Mouse (Mus musculus) small intestine, adult 2 months (tissue): ENCODE measurements around the gene Nadk.

ENCODE experiments used
- CTCF ChIP-seq: fragments of 200-500 bp; IDR thresholded peaks from 2 replicates; pipeline ENCODE4 v1.5.1; 2012; ENCODE audit warnings: low read depth, mild to moderate bottlenecking, control low read depth, inconsistent platforms, low read length, moderate library complexity, mixed read lengths; ENCODE audit not compliant: insufficient replicate concordance, insufficient read length; ENCODE audit errors: extremely low read depth
- POLR2A ChIP-seq: fragments of 200-500 bp; IDR thresholded peaks from 2 replicates; pipeline ENCODE4 v1.6.1; 2012; ENCODE audit warnings: low read depth, mild to moderate bottlenecking, control low read depth, inconsistent platforms, low read length, moderate library complexity

DNA sequence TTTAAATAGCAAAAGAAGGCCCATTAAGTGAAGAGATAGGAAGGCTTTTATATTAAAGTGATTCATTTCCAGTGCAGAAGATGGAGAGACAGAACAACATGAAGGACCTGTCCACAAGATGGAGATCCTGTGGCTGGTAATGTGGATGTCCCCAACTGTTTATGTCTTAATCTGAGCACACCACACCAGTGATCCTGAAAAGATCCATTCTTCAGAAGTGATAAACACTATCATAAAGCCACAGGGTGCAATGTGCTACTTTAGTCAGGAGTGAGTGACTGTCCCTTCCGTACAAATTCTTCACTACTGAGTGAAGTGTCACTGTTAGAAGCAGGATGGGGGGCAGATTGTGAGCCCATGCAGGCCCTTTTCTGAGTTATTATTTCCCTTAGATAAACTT is 40.6 kb downstream of the Nadk start:
- TF ChIP-seq CTCF (no peak), POLR2A (no peak)
